Comparison of ENCODE assay signal across 11 mouse cellular contexts in the genomic region with DNA sequence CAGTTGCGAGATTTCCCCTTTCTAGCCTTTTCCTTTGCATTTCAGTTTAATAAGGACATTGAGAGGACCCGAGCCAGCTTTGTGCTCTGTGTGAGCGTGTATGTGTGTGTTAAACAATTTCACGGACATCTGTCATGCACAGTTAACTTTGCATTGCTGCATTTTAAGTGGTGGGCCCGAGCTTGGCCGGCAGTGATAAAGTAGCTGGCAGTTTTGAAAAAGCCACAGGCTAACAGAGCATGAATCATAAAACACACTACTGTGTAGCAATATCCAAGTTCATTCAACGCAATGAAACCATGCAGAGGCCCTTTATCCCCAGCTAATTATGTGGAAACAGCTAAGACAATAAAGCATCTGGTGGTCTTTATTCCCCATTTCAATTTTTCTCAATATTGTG.
DNase-seq lines count a peak whose midpoint lies in the region; ATAC-seq and TF ChIP-seq lines count a peak whose summit lies in the region.
"Had no signal": no experiment of that assay in that cellular context is flagged by ENCODE, and none has a peak within 500 bp of the region (broad histone marks: within the 10 kb centered on the region; RNA-seq: fewer than 3 reads in every experiment).

No protein-coding gene starts in this region.

- TF ChIP-seq POLR2A in cerebellum, adult 2 months (IDR thresholded peaks at IDR 0.05; ENCODE audit: borderline replicate concordance, insufficient read depth, low read length), result no peak

- H3K9me3 ChIP-seq in embryonic facial prominence, embryonic 14.5 days (ENCODE audit: control insufficient read depth, low read length), result no peaks in the 10 kb centered on the region
- H3K9me3 ChIP-seq in hindbrain, postnatal 0 days (ENCODE audit: low read length), result no peaks in the 10 kb centered on the region
- no peaks in the 10 kb centered on the region for H3K9me3 ChIP-seq in neural tube, embryonic 11.5 days (ENCODE audit: control insufficient read depth, low read length)
- H3K9me3 ChIP-seq: liver, embryonic 13.5 days had no signal

- no peak; the same call in 1 of the 2 replicates for ATAC-seq in embryonic facial prominence, embryonic 14.5 days (ENCODE audit: low read depth)
- ATAC-seq in hindbrain, postnatal 0 days, result peak; percentile 89
- peak; percentile 79 for ATAC-seq in neural tube, embryonic 11.5 days (ENCODE audit: insufficient read depth, low FRiP score, low TSS enrichment)
- no peak for ATAC-seq in activated CD4-positive, CD25-positive, alpha-beta regulatory T cell, adult 4 months
- ATAC-seq: CD4-positive, CD25-positive, alpha-beta regulatory T cell, adult 4 months had no signal

- no peak for TF ChIP-seq CTCF in hindbrain, postnatal 0 days (IDR thresholded peaks at IDR 0.05; ENCODE audit: low read depth)
- no peak for TF ChIP-seq CTCF in cerebellum, adult 2 months (IDR thresholded peaks at IDR 0.05; ENCODE audit: borderline replicate concordance, insufficient read depth, low read depth, low read length)

- H3K4me1 ChIP-seq in embryonic facial prominence, embryonic 14.5 days (ENCODE audit: control insufficient read depth, insufficient read depth, low read length), result 0 out of 2 replicates have a peak, but pooled peaks cover 4% of the 10 kb centered on the region
- H3K4me1 ChIP-seq in hindbrain, postnatal 0 days (ENCODE audit: insufficient read depth, low read length), result peaks cover 4% of the 10 kb centered on the region; the same call in 1 of the 2 replicates
- H3K4me1 ChIP-seq in neural tube, embryonic 11.5 days (ENCODE audit: control insufficient read depth, insufficient read depth, low read length), result peaks cover 10% of the 10 kb centered on the region
- H3K4me1 ChIP-seq in cerebellum, adult 2 months (ENCODE audit: control insufficient read depth, insufficient read depth, low read length), result no peaks in the 10 kb centered on the region
- H3K4me1 ChIP-seq: liver, embryonic 13.5 days had no signal

- 17% methylated on average over 7 of the region's 7 CpGs for WGBS in embryonic facial prominence, embryonic 14.5 days
- 14% methylated on average over 7 of the region's 7 CpGs for WGBS in hindbrain, postnatal 0 days
- WGBS in neural tube, embryonic 11.5 days, result 8% methylated on average over 7 of the region's 7 CpGs
- 3% methylated on average over 7 of the region's 7 CpGs for WGBS in cerebellum, adult 2 months

- peak overlapping the region; percentile 42 for H3K4me2 ChIP-seq in embryonic facial prominence, embryonic 14.5 days (ENCODE audit: low read depth, low read length)
- H3K4me2 ChIP-seq in hindbrain, postnatal 0 days (ENCODE audit: low read depth, low read length), result 0 out of 2 replicates have a peak overlapping the region, but pooled peaks have one; percentile 10
- H3K4me2 ChIP-seq in neural tube, embryonic 11.5 days (ENCODE audit: low read depth), result no peak overlapping the region
- H3K4me2 ChIP-seq: liver, embryonic 13.5 days had no signal

- H3K27me3 ChIP-seq in embryonic facial prominence, embryonic 14.5 days (replicated peaks; ENCODE audit: control insufficient read depth, insufficient read depth, low read length), result peaks cover 35% of the 10 kb centered on the region
- peaks cover 76% of the 10 kb centered on the region for H3K27me3 ChIP-seq in hindbrain, postnatal 0 days (ENCODE audit: insufficient read depth, low read length)
- peaks cover 79% of the 10 kb centered on the region for H3K27me3 ChIP-seq in neural tube, embryonic 11.5 days (ENCODE audit: control insufficient read depth, insufficient read depth, low read length)
- H3K27me3 ChIP-seq in cerebellum, adult 2 months (ENCODE audit: control insufficient read depth, insufficient read depth, low read length), result no peaks in the 10 kb centered on the region; the same call in 1 of the 2 replicates
- H3K27me3 ChIP-seq: liver, embryonic 13.5 days had no signal

- no peak overlapping the region for H3K27ac ChIP-seq in embryonic facial prominence, embryonic 14.5 days (replicated peaks; ENCODE audit: low read depth, low read length)
- H3K27ac ChIP-seq in hindbrain, postnatal 0 days, result no peak overlapping the region
- H3K27ac ChIP-seq in neural tube, embryonic 11.5 days (ENCODE audit: low read depth, low read length), result no peak overlapping the region
- no peak overlapping the region for H3K27ac ChIP-seq in cerebellum, adult 2 months (ENCODE audit: insufficient read depth, low read length)
- H3K27ac ChIP-seq: liver, embryonic 13.5 days had no signal

- 0 out of 2 replicates have a peak overlapping the region, but pooled peaks have one; percentile 13 for H3K4me3 ChIP-seq in embryonic facial prominence, embryonic 14.5 days (ENCODE audit: low read depth, low read length)
- no peak overlapping the region for H3K4me3 ChIP-seq in hindbrain, postnatal 0 days (ENCODE audit: low read length)
- H3K4me3 ChIP-seq in neural tube, embryonic 11.5 days (ENCODE audit: low read depth, low read length), result no peak overlapping the region
- H3K4me3 ChIP-seq in cerebellum, adult 2 months (replicated peaks; ENCODE audit: insufficient read depth, low read depth, low read length), result no peak overlapping the region
- H3K4me3 ChIP-seq: liver, embryonic 13.5 days had no signal

- peak; percentile 12 for DNase-seq in kidney, postnatal 10 days
- DNase-seq in kidney, postnatal 36 days, result no peak
- peak; percentile 42 for DNase-seq in embryonic facial prominence, embryonic 14.5 days (ENCODE audit: low spot score)
- DNase-seq in hindbrain, postnatal 0 days (ENCODE audit: low spot score), result peak; percentile 55
- DNase-seq in neural tube, embryonic 11.5 days (ENCODE audit: low spot score), result peak; percentile 73
- DNase-seq in cerebellum, adult 2 months, result no peak
- no peak for DNase-seq in layer of hippocampus, postnatal 25 days (ENCODE audit: extremely low spot score in 1 of 2, low spot score in 1 of 2)
- DNase-seq: liver, embryonic 13.5 days; spleen, adult 18-20 months had no signal

- peak overlapping the region; percentile 25; the same call in 1 of the 2 replicates for H3K9ac ChIP-seq in embryonic facial prominence, embryonic 14.5 days (ENCODE audit: low read depth, low read length)
- no peak overlapping the region for H3K9ac ChIP-seq in hindbrain, postnatal 0 days (replicated peaks; ENCODE audit: low read length)
- no peak overlapping the region for H3K9ac ChIP-seq in neural tube, embryonic 11.5 days (ENCODE audit: low read length)
- H3K9ac ChIP-seq: liver, embryonic 13.5 days had no signal

- H3K36me3 ChIP-seq in embryonic facial prominence, embryonic 14.5 days (ENCODE audit: control insufficient read depth, insufficient read depth, low read length), result no peaks in the 10 kb centered on the region
- no peaks in the 10 kb centered on the region for H3K36me3 ChIP-seq in hindbrain, postnatal 0 days (ENCODE audit: insufficient read depth, low read length)
- no peaks in the 10 kb centered on the region for H3K36me3 ChIP-seq in neural tube, embryonic 11.5 days (ENCODE audit: control insufficient read depth, insufficient read depth, low read length)
- H3K36me3 ChIP-seq: liver, embryonic 13.5 days had no signal

Comparison
In these comparisons a context has a peak if more than half of its experiments do, and no peak if none do; other contexts are left out.
1. DNase-seq: peak in kidney, postnatal 10 days (single experiment), embryonic facial prominence, embryonic 14.5 days (single experiment), hindbrain, postnatal 0 days (single experiment) and neural tube, embryonic 11.5 days (single experiment); none in kidney, postnatal 36 days (0 of 2), cerebellum, adult 2 months (0 of 2) and layer of hippocampus, postnatal 25 days (0 of 2).
2. ATAC-seq: peak in hindbrain, postnatal 0 days (single experiment) and neural tube, embryonic 11.5 days (single experiment); none in embryonic facial prominence, embryonic 14.5 days (single experiment) and activated CD4-positive, CD25-positive, alpha-beta regulatory T cell, adult 4 months (single experiment).